Mouse (Mus musculus) bone marrow, adult 2 months (tissue): ENCODE results near the gene Sorbs1.

Experiments used
- CTCF ChIP-seq: fragments of 200-500 bp; IDR thresholded peaks from 2 replicates; pipeline ENCODE4 v1.5.1; 2011; ENCODE audit warnings: low read length, control low read depth; ENCODE audit not compliant: control insufficient read depth, insufficient read depth
- POLR2A ChIP-seq: fragments of 200-500 bp; IDR thresholded peaks from 2 replicates; pipeline ENCODE4 v1.6.1; 2011; ENCODE audit warnings: low read depth, mild to moderate bottlenecking, control low read depth, low read length, borderline replicate concordance; ENCODE audit not compliant: control insufficient read depth

GRCm38 (mm10) chr19:40386916-40387315, 126.7 kb downstream of the Sorbs1 start:
- TF ChIP-seq CTCF (no peak), POLR2A (no peak)
